Mouse (Mus musculus) yolk sac, embryonic 10.5 days (tissue): ENCODE measurements around the gene Coq8b.

Source experiments
- DNase-seq: peaks from one replicate; pipeline ENCODE4 v3.0.0-alpha.2; 2017; ENCODE audit warnings: low spot score

Gene Coq8b

GRCm38 (mm10) chr7:27273739-27274351 is 41.0 kb downstream of the Coq8b start:
- peak; percentile 63 for DNase-seq

GRCm38 (mm10) chr7:27274916-27275315 is 42.1 kb downstream of the Coq8b start:
- no peak for DNase-seq

GRCm38 (mm10) chr7:27276021-27276420 is 43.2 kb downstream of the Coq8b start:
- DNase-seq: no peak

- DNase-seq: no peak
These were observed 44.4 kb downstream of the Coq8b start for GRCm38 (mm10) chr7:27277191-27277590.

- no peak for DNase-seq
These were observed 48.9 kb downstream of the Coq8b start for GRCm38 (mm10) chr7:27281717-27282116.

GRCm38 (mm10) chr7:27282225-27282624 is 49.4 kb downstream of the Coq8b start:
- no peak for DNase-seq

GRCm38 (mm10) chr7:27284865-27285697 is 52.3 kb downstream of the Coq8b start:
- peak; percentile 39 for DNase-seq

GRCm38 (mm10) chr7:27285698-27286066 is 52.9 kb downstream of the Coq8b start:
- peak; percentile 69 for DNase-seq

- DNase-seq: no peak
These were observed 55.9 kb downstream of the Coq8b start for GRCm38 (mm10) chr7:27288732-27289131.

GRCm38 (mm10) chr7:27290555-27290954 is 57.7 kb downstream of the Coq8b start:
- DNase-seq: no peak

- no peak for DNase-seq
These were observed 59.1 kb downstream of the Coq8b start for GRCm38 (mm10) chr7:27291795-27292466.

- no peak for DNase-seq
These were observed 63.1 kb downstream of the Coq8b start for GRCm38 (mm10) chr7:27295956-27296355.

- no peak for DNase-seq
These were observed 63.7 kb downstream of the Coq8b start for GRCm38 (mm10) chr7:27296518-27296917.

- no peak for DNase-seq
These were observed 65.3 kb downstream of the Coq8b start for GRCm38 (mm10) chr7:27298033-27298610.

GRCm38 (mm10) chr7:27298816-27299215 is 66.0 kb downstream of the Coq8b start:
- no peak for DNase-seq

GRCm38 (mm10) chr7:27300351-27300750 is 67.5 kb downstream of the Coq8b start:
- DNase-seq: no peak

- DNase-seq: no peak
These were observed 68.0 kb downstream of the Coq8b start for GRCm38 (mm10) chr7:27300801-27301200.

- DNase-seq: no peak
These were observed 69.3 kb downstream of the Coq8b start for GRCm38 (mm10) chr7:27302172-27302571.

GRCm38 (mm10) chr7:27305091-27305730 is 72.4 kb downstream of the Coq8b start:
- DNase-seq: no peak

GRCm38 (mm10) chr7:27306161-27307160 is 73.6 kb downstream of the Coq8b start:
- DNase-seq: no peak

GRCm38 (mm10) chr7:27307551-27307950 is 74.7 kb downstream of the Coq8b start:
- DNase-seq: no peak
